Mouse (Mus musculus) forebrain, embryonic 14.5 days (tissue): ENCODE measurements at regions not wholly inside any gene's neighbourhood (a gene's known extent, or its start where the extent isn't known, plus 50 kb on each side); places are given as distances from the start of the nearest gene placed in this dataset.

Source experiments
- ATAC-seq: fragments of 200-750 bp; cut with Nextera tagmentation; 2 replicates; pipeline ENCODE4 v1.8.0; 2017; ENCODE audit warnings: mild to moderate bottlenecking, moderate library complexity
- DNase-seq: peaks from one replicate; pipeline ENCODE4 v3.0.0-alpha.2; 2015; ENCODE audit warnings: low spot score
- H3K27ac ChIP-seq: fragments of 300-500 bp; sonication (generic); 2 replicates; pipeline ENCODE4 v1.5.1; 2014; ENCODE audit warnings: low read depth, mild to moderate bottlenecking, control low read depth, low read length, moderate library complexity
- H3K27me3 ChIP-seq: fragments of 300-500 bp; sonication (generic); replicated peaks from 2 replicates; pipeline ENCODE4 v1.6.1; 2014; ENCODE audit warnings: low read length, control low read depth, mixed read lengths; ENCODE audit not compliant: control insufficient read depth, insufficient read depth
- H3K36me3 ChIP-seq: fragments of 300-500 bp; sonication (generic); 2 replicates; pipeline ENCODE4 v1.6.1; 2014; ENCODE audit warnings: low read length, control low read depth; ENCODE audit not compliant: control insufficient read depth, insufficient read depth
- H3K4me1 ChIP-seq: fragments of 300-500 bp; sonication (generic); 2 replicates; pipeline ENCODE4 v1.6.1; 2014; ENCODE audit warnings: antibody characterized with exemption, low read length, control low read depth; ENCODE audit not compliant: control insufficient read depth, insufficient read depth
- H3K4me2 ChIP-seq: fragments of 300-500 bp; sonication (generic); 2 replicates; pipeline ENCODE4 v1.6.1; 2014; ENCODE audit warnings: mild to moderate bottlenecking, control low read depth, low read length
- H3K4me3 ChIP-seq: fragments of 300-500 bp; sonication (generic); 2 replicates; pipeline ENCODE4 v1.5.1; 2014; ENCODE audit warnings: low read depth, low read length, control low read depth
- H3K9ac ChIP-seq: fragments of 300-500 bp; sonication (generic); 2 replicates; pipeline ENCODE4 v1.6.1; 2014; ENCODE audit warnings: mild to moderate bottlenecking, low read length, control low read depth, moderate library complexity
- H3K9me3 ChIP-seq: fragments of 300-500 bp; sonication (generic); replicated peaks from 2 replicates; pipeline ENCODE4 v1.6.1; 2016; ENCODE audit warnings: low read length, control low read depth, mixed read lengths; ENCODE audit not compliant: control insufficient read depth
- WGBS: fragments of 180-500 bp; shearing (Covaris S2); extraction: QIAGEN DNeasy Blood & Tissue Kit; methylation state at CpG from one replicate; pipeline ENCODE4 v1.1.7; 2014; 5-methylcytosine and 5-hydroxymethylcytosine counted together

GRCm38 (mm10) chr15:86937364-86937763 lies 606.7 kb upstream of the Fam19a5 start:
- Histone ChIP-seq H3K27me3 (no peaks in the 10 kb centered on the region), H3K9me3 (no peaks in the 10 kb centered on the region), H3K36me3 (no peaks in the 10 kb centered on the region), H3K4me1 (no peaks in the 10 kb centered on the region), H3K27ac (no peak overlapping the region), H3K9ac (no peak overlapping the region), H3K4me2 (no peak overlapping the region), H3K4me3 (no peak overlapping the region)
- WGBS, result 78% methylated on average over 3 of the region's 3 CpGs
- no peak for DNase-seq
- no peak for ATAC-seq

GRCm38 (mm10) chr15:86944529-86944928 lies 599.6 kb upstream of the Fam19a5 start:
- Histone ChIP-seq H3K4me3 (no peak overlapping the region), H3K9ac (no peak overlapping the region), H3K4me1 (no peaks in the 10 kb centered on the region), H3K9me3 (no peaks in the 10 kb centered on the region), H3K36me3 (no peaks in the 10 kb centered on the region), H3K27me3 (no peaks in the 10 kb centered on the region), H3K27ac (no peak overlapping the region), H3K4me2 (no peak overlapping the region)
- ATAC-seq (no peak), DNase-seq (no peak)
- WGBS, result 93% methylated on average over 7 of the region's 7 CpGs

GRCm38 (mm10) chr15:86952593-86952992 lies 591.5 kb upstream of the Fam19a5 start:
- H3K9ac ChIP-seq, result no peak overlapping the region
- H3K36me3 ChIP-seq, result no peaks in the 10 kb centered on the region
- H3K27ac ChIP-seq, result no peak overlapping the region
- 39% methylated on average over 5 of the region's 5 CpGs for WGBS
- no peak overlapping the region for H3K4me2 ChIP-seq
- no peaks in the 10 kb centered on the region; the same call in 1 of the 2 replicates for H3K4me1 ChIP-seq
- no peak overlapping the region for H3K4me3 ChIP-seq
- no peaks in the 10 kb centered on the region for H3K9me3 ChIP-seq
- no peaks in the 10 kb centered on the region for H3K27me3 ChIP-seq
- ATAC-seq (no peak; the same call in 1 of the 2 replicates), DNase-seq (peak; percentile 28)

GRCm38 (mm10) chr15:86957872-86958271 lies 586.2 kb upstream of the Fam19a5 start:
- DNase-seq (no peak), ATAC-seq (no peak)
- no peaks in the 10 kb centered on the region for H3K4me1 ChIP-seq
- H3K27ac ChIP-seq, result no peak overlapping the region; the same call in 1 of the 2 replicates
- 86% methylated on average over 8 of the region's 8 CpGs for WGBS
- no peaks in the 10 kb centered on the region for H3K27me3 ChIP-seq
- H3K36me3 ChIP-seq, result no peaks in the 10 kb centered on the region
- no peak overlapping the region for H3K9ac ChIP-seq
- H3K4me3 ChIP-seq, result no peak overlapping the region
- no peaks in the 10 kb centered on the region for H3K9me3 ChIP-seq
- H3K4me2 ChIP-seq, result no peak overlapping the region

- no peaks in the 10 kb centered on the region for H3K9me3 ChIP-seq
- H3K4me3 ChIP-seq, result no peak overlapping the region
- no peak for ATAC-seq
- H3K27me3 ChIP-seq, result no peaks in the 10 kb centered on the region
- no peak overlapping the region for H3K4me2 ChIP-seq
- H3K36me3 ChIP-seq, result no peaks in the 10 kb centered on the region
- H3K27ac ChIP-seq, result peak overlapping the region; percentile 21; the same call in 1 of the 2 replicates
- H3K9ac ChIP-seq, result no peak overlapping the region
- H3K4me1 ChIP-seq, result no peaks in the 10 kb centered on the region
- WGBS, result 63% methylated on average over 2 of the region's 2 CpGs
- peak; percentile 50 for DNase-seq
Observed at GRCm38 (mm10) chr15:86962921-86963320, 581.2 kb upstream of the Fam19a5 start.

DNA sequence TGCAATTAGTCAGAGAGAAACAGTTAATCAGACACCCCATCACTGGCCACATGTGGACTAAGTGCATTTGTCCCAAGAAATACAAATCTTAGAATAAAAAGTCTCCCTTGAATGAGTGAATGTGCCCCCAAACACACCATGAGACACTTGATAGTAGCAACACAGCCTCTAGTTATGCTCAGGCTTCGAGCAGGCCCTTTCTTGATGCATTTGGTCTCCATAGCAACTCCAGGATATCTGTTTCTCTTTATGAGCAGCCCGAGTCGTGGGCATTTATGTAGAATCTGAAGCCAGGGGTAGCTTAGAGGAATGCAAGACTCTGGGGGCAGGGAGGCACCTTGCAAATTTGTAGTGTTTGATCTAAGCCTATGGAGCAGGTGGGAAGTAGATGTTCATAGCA lies 580.6 kb upstream of the Fam19a5 start:
- no peak overlapping the region for H3K4me3 ChIP-seq
- H3K4me2 ChIP-seq, result no peak overlapping the region
- H3K4me1 ChIP-seq, result no peaks in the 10 kb centered on the region
- 36% methylated on average over 3 of the region's 3 CpGs for WGBS
- H3K27ac ChIP-seq, result peak overlapping the region; percentile 17; the same call in 1 of the 2 replicates
- DNase-seq, result peak; percentile 52
- H3K36me3 ChIP-seq, result no peaks in the 10 kb centered on the region
- no peak overlapping the region for H3K9ac ChIP-seq
- 0 out of 2 replicates have a peak, but pooled peaks have one; percentile 7 for ATAC-seq
- H3K27me3 ChIP-seq, result no peaks in the 10 kb centered on the region
- H3K9me3 ChIP-seq, result no peaks in the 10 kb centered on the region

DNA sequence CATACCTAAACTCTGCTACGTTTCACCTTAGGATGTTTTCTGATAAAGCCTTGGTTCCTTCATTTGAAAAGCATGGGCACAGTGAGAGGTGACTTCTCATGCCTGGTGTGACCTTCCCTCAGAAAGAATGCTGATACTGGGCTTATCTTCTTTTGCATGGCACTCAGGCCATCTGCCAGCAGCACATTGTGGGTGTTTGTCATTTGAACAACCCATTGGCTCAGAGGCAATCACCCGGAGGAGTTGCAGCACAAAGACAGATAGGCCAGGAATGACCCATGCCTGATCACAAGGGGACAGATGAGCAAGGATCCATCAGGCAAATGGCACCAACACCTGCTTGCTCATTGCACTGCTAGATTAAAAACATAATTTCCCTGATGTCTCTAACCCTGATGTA lies 572.7 kb upstream of the Fam19a5 start:
- ATAC-seq (no peak), DNase-seq (no peak)
- 89% methylated on average over 2 of the region's 2 CpGs for whole genome bisulfite sequencing
- Histone ChIP-seq H3K27ac (no peak overlapping the region), H3K9ac (no peak overlapping the region), H3K4me3 (no peak overlapping the region), H3K36me3 (no peaks in the 10 kb centered on the region), H3K27me3 (no peaks in the 10 kb centered on the region), H3K4me2 (no peak overlapping the region), H3K9me3 (no peaks in the 10 kb centered on the region), H3K4me1 (no peaks in the 10 kb centered on the region)

DNA sequence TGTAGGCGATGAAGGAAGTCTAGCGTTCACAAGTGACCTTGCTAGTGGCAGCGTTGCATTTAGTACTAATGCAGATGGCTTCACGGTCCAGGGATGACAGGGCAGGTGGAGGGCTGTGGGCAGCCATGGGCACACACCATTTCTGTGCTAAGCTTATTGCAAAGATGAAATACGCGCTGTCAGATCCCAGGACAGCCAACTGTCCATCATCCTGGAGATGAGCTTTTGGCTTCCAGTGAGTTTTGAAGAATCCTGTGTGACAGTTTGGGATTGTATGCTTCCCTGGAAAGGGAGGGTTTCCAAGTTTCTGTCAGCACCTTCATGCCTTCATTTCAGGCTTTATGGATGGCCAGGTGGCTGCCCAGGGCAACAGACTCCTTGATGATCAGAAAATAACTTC lies 547.9 kb upstream of the Fam19a5 start:
- 85% methylated on average over 6 of the region's 6 CpGs for WGBS
- no peak overlapping the region for H3K4me2 ChIP-seq
- no peak overlapping the region for H3K27ac ChIP-seq
- H3K9me3 ChIP-seq, result no peaks in the 10 kb centered on the region
- H3K36me3 ChIP-seq, result no peaks in the 10 kb centered on the region
- H3K4me1 ChIP-seq, result no peaks in the 10 kb centered on the region
- no peak overlapping the region for H3K4me3 ChIP-seq
- no peak for ATAC-seq
- DNase-seq, result no peak
- no peak overlapping the region for H3K9ac ChIP-seq
- H3K27me3 ChIP-seq, result no peaks in the 10 kb centered on the region

- no peak overlapping the region for H3K4me3 ChIP-seq
- H3K4me1 ChIP-seq, result no peaks in the 10 kb centered on the region
- H3K9ac ChIP-seq, result no peak overlapping the region
- H3K27ac ChIP-seq, result no peak overlapping the region
- no peaks in the 10 kb centered on the region for H3K9me3 ChIP-seq
- H3K36me3 ChIP-seq, result no peaks in the 10 kb centered on the region
- ATAC-seq (no peak), DNase-seq (no peak)
- no peak overlapping the region for H3K4me2 ChIP-seq
- H3K27me3 ChIP-seq, result no peaks in the 10 kb centered on the region
- 77% methylated on average over 8 of the region's 8 CpGs for WGBS
Observed at GRCm38 (mm10) chr15:87018978-87019377, 525.1 kb upstream of the Fam19a5 start.
